Mouse (Mus musculus) CH12F3 (cell line): Measurements from ENCODE around the gene Asrgl1.
"Not testable (repeated sequence)": the region's sequence is repeated elsewhere in the genome, so short reads cannot be mapped to it uniquely, and the experiment has no call there.

Experiments used
- in situ Hi-C: fragments of 300-500 bp; cut with MboI; formaldehyde crosslinking; loops from 2 replicates; pipeline ENCODE4 v1.14.3; 2020; ENCODE audit warnings: low sequenced_read_pairs

Gene Asrgl1

DNA sequence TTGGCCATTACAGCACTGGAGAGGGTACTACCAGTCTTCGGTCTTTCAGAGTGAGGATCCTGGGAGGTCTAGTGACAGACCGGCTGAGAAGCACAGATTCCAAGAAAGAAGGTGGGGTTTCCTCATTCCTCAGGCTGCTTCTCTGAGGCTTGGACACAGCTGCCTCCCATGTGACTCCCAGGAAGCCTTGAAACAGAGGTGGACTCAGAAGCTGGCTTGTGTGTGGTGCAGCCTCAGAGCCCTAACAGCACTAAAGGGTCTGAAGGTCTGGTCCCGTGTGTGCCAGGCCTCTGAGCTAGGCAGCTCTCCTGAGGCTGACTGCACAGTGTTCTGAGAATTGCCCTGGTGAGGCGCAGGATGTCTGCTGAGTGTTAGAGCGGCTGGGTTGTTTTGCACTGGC is 29.3 kb downstream of the Asrgl1 start:
- in situ Hi-C loops, result no loop called here

DNA sequence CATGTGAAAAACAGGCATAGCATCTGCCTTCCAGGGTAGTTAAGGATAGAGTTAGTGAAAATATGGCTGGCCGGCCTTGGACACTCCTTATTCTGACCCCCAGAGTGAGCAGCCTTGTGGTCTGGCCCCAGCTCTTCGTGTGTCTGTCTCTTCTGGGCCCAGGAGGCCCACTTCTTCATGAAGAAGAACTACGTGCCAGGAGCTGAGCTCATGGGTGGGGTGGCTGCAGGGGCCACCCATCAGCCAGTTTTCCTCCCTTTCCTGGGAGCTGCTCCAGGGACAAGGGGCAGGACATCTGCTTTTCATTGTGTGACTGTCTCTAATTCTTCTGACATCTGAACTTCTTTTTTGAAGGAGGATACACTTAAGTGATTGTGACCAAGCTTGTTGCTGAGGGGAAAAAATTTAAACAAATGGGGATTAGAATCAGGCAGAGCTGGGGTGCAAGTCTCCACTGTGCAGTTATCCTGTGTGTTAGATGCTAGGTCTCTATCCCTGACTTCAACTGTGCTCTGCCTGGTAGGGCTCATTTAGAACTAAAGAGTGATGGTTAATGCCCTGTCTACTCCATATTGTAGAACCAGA is 30.2 kb downstream of the Asrgl1 start:
- in situ Hi-C loops, result no loop called here

DNA sequence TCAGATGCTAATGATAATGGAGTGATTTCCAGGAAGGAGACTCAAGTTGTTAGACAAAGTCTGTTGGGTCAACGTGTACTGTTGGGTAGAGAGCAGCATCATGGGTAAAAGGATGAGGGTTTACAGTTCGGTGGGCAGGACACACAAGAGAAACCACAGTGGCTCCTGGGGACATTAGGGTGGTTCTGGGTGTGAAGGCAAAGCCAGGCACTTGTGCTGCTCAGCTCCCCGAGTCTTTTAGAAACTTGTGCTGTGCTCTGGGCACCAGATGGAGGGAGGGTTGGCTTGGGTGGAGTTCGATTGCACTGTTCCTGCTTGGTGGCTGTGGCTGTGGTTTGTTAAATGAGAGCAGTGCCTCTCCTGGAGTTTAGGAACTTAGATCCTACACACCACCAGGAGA is 31.4 kb downstream of the Asrgl1 start:
- in situ Hi-C loops, result no loop called here

DNA sequence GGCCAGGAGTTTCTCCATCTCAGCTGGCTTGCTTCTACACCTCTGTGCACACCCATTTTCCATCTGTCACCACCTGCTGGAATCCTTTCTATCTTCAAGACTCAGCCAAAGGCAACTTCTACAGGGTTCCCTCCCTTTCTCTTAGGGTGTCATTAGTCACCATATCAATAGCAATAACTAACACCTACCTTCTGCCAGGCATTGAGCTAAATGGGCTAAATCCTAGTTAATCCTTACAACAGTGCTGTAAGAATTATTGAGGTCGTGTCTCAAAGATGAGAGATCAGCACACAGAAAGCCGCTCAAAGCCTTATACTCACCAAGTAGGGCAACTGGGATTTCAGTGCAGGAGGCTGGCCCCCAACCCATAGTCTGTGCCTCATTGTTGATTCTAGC is 34.4 kb downstream of the Asrgl1 start:
- in situ Hi-C loops, result no loop called here

DNA sequence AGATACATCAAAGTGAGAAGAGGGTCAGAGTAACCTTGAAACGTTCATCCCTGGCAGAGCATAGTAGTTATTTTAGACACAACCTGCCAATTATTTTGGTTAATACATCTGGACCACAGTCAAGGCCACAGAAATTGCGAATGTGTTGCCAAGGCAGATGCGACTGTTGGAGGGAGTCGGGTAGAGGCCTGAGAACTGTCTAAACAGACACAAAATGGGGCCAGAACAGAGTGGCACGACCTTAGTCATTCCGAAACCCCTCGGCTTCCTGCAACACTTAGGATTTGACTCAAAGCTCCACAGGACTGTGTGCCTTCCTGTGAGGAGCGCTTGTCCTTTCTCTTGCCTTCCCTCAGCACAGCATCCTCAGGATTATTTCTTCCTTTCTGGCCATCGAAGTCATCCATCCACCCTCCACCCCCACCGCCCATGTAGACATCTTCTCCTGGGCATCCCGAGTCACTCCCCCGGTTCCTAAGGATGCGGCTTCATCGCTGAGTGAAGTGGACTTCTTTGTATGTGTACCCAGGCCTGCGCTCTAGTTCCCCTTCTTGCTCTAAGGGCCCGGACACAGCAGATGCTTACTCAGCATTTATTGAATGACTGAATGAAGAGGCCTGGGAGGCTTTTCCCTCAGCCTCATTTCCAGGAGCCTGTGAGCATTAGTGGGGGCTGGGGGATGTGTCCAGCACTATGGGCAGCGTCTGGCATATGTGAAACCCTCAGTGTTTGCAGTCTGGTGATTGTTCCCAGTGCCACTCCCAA is 35.0 kb downstream of the Asrgl1 start:
- in situ Hi-C loops, result no loop called here

DNA sequence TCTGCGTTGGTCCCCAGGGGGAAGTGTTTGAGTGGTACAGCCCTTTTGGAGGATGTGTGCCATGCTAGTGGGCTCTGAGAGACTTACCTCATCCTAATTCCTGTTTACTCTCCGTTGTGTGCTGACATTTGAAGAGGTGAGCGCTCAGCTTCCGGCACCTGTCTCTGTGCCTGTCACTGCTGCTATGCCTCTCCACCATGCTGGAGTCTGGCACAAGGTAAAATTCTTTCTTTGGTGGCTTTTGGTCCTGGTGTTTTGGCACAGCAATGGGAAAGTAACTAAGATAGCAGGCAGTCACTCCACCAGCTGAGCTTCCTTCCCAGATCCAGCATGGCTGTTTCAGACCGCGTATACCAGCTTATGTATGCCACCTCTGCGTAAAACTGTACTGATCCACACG is 35.7 kb downstream of the Asrgl1 start:
- in situ Hi-C loops, result no loop called here

DNA sequence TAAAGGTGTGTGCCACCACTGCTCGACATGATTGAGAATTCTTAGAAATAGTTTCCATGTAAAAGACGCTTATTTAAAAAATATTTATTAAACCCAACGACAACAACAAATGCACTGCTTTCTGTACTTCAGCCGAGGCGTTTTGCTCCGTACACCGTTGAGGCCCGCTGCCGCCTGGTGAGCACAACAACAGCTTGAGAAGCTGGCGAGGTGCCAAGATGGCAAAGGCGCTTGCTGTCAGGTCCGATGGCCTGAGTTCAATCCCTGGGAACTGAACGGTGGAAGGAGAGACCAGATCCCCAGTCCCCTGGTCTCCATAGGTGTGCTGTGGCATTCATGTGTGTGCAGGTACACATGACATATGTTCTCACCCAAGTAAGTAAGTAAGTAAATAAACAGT is 38.0 kb downstream of the Asrgl1 start:
- in situ Hi-C loops, result no loop called here

DNA sequence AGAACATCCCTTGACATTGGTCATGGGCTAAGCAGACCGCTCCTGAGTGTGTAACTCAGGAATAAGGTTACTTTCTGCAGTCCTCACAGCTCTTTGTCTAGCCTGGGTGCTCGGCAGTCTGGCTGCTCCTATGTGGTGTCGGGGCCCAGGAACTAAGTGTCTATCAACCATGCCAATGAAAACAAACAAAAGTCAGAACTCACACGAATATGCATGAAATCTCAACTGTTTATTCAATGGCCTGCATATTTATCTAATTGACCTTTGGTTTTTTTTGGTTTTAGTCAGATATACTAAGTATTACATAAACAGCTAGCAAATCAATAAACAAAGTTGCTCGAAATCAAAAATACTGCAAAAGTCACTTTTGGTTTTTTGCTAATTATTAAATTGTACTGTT is 40.3 kb downstream of the Asrgl1 start:
- in situ Hi-C loops, result no loop called here

DNA sequence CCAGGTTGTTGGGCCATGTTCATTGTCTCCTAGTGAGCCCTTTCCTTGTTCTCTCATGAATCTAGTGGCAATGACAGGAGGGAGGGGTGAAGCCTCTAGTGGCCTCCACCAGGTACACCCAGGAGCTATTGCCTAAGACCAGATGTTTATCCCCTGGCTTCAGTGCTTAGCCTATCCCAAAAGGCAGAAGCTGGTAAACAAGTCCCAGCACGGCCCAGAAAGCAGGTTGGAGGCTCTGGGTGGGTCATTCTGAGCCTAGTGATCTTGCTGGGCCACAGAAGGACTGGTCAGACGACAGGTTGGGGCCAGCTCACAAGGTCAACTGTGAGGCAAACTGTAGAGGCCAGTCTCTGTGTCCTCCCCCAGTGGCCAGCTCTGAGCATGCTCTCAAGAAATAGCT is 44.7 kb downstream of the Asrgl1 start:
- in situ Hi-C loops, result no loop called here

DNA sequence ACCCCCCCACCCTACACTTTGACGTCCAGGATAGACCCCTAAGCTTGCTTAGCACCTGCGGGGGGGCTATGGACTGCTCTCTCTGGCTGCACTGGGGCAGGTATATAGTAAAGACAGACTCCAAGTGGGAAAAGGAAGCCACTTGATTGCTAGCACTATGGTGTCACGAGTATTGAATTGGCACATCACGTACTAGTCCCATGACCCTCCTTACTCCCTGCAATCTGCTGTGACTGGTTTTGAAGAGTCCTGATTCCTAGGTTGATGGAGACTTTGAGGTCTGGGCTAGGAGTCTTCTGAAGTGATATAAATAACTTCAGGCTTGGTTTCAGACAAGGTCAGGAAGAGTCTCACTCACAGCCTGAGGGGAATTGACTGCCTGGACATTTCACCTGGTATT is 45.2 kb downstream of the Asrgl1 start:
- in situ Hi-C loops, result no loop called here

DNA sequence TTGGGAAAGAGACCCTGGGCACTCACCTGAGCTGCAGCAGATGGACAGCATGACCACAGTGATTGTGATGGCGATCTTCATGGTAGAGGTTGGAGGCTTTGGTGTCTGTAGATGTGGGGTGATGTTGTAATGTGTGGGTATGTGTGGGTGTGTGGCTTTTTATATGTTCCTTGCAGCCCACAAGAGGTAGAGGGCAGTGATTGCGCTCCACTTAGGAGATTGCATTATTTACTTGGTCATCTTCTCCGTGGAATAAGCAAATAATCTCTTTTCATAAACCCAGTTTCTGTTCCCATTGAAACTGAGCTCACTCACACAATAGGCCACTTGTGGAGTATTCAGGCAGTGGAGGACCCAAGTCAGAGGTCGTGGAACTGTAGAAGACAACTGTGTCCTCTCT is 47.6 kb downstream of the Asrgl1 start, which contains the start of gene Scgb1a1:
TSS of gene Scgb1a1 (minus strand) at position 138 of the 400 bp plus-strand sequence.
- in situ Hi-C loops, result no loop called here

DNA sequence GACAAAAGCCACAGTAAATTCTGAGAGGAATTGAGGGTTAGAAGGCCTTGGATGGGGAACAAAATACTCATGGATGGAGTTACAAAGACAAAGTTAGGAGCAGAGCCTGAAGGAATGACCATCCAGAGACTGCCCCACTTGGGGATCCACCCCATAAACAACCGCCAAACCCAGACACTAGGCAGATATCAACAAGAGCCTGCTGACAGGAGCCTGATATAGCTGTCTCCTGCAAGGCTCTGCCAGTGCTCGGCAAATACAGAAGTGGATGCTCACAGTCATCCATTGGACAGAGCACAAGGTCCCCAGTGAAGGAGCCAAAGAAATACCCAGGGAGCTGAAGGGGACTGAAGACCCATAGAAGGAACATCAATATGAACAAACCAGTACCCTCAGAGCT is 51.5 kb downstream of the Asrgl1 start:
- in situ Hi-C loops, result not testable (repeated sequence)

DNA sequence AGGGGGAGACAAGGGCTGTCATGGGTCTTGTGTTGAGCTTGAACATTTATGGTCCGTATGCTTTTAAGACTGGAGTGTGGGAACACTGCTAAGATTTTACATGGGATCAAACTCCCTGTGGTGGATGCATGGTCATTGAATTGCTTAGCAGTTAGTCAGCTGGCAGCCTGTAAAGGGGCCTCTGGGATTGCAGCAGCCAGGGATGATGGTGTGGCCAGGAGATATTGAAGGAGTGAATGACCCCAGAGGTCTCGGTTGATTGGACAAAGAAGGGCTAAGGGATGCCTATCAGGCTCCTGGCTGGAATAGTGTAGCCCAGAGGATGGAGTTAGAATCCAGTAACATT is 52.5 kb downstream of the Asrgl1 start:
- in situ Hi-C loops, result no loop called here

DNA sequence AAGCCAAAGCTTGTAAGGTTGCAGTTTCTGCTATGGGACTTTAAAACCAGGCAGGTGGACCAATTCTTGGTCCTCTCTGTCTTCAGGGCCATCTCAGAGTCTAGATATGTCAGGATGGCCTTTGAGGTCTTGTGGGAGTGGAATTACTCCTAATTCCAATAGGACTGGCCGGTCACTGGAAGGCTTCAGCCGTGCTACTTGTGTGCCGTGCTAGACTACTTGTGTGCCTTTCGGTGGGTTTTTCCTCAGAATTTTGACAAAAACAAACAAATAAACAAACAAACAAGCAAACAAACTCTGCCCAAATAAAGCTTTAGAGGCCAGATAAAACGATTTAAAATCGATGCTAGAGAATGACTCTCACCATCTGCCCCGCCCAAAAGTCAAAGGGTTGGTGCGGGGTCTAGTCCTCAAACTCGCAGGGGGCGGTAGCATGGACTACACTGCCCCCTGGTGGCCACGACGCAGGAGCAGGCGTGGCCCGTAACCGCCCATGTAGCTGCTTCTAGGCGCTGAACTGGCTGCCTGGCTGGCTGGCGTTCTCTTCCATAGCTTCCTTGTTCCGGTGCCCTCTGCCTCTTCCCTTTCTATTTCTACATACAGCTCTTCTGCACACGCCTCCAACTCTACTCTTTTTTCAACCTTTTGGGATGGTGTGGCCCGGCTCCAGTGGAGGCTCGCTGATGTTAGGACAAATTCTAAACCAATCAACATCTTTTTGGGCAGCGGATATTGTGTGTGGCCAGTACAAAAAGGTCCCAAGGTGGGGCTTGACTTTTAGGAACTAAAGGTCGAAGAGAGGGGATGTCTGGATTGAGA is 53.0 kb downstream of the Asrgl1 start:
- in situ Hi-C loops, result no loop called here

DNA sequence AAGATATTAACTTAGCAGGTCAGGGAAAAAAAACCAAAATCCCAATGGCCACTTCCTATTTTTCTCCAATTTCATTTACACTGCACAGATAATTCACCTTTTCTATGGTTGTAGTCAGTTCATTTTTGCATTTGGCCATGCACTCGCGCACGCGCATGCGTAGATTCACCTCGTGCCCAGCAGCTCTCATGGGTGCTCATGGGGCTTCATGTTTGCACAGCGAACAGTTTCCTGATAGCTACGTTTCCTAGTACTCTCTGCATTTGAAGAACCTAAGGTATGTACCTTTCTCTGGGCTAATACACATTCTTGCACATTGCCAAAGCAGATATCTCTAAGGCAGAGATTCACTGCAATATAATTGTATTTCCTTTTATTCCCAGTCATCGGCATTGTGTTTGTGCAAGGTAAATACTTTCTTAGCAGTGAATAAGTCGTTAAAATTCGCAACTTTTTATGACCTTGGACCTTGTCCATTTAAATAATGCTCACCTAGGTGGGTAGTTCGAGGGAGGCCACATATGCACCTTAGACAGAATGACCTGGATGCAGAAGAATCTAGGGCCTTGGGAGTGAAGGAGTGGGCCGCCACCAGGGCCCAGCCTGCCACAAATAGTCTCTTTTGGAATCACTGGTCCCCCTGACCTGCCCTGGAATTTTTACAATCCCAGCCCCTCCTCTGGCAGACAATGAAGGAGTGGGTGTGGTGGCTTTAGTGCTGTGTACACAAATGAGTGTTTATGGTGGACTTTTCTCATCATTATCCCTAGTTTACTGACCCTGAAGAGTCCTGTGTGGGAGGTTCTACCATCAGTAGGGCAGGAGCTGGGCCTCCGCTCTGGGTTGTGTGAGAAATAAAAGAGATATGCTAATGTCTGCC is 53.9 kb downstream of the Asrgl1 start:
- in situ Hi-C loops, result no loop called here

DNA sequence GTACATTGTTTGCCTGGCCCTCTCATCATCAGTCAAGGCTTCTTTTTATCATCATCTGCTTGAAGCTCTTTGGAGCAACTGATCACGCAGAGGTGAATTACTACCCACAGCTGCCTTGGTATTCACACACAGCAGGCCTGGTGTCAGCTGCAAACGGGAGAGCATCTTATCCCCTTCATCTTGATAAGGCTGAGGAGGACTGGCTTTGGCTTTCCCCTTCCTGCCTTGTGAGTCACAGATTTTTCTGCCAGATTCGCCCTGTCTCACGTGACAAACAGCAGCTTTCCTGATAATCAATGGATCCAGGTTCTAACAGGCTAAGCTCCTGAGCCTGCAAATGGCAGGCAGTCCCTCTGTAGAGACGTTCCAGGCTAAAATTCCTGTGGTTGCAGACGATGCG is 55.5 kb downstream of the Asrgl1 start:
- in situ Hi-C loops, result loop anchor here (10.0 kb wide), 1 partner anchor 85 kb away; no protein-coding TSS in a partner anchor

DNA sequence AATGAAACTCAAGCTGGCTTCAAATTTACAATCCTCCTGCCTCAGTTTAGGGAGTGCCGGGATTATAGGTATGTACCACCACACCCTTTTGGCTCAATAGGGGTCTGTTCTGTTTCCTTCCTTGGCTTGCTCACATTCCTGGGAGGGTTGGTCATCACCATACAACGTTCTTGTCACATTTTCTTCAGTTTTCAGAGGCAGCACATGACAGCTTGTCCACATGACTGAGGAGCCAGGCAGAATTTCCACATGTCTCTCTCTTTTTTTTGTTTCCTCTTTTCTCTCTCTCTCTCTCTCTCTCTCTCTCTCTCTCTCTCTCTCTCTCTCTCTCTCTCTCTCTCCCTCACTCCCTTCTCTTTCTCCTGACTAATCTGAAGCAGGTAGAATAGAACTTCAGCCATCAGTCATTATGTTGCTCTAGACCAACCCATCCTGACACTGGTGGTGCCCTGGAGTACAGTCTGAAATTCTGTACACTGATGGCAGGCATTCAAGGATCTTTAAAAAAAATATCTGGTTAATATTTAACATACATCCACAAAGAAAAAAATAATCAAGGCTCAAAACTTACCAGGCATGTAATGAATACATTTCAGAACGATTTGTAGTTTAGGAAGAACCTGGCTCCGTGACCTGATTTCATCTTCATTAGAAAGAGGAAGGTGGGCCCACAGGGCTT is 58.3 kb downstream of the Asrgl1 start:
- in situ Hi-C loops, result loop anchor here (10.0 kb wide), 1 partner anchor 82 kb away; no protein-coding TSS in a partner anchor

DNA sequence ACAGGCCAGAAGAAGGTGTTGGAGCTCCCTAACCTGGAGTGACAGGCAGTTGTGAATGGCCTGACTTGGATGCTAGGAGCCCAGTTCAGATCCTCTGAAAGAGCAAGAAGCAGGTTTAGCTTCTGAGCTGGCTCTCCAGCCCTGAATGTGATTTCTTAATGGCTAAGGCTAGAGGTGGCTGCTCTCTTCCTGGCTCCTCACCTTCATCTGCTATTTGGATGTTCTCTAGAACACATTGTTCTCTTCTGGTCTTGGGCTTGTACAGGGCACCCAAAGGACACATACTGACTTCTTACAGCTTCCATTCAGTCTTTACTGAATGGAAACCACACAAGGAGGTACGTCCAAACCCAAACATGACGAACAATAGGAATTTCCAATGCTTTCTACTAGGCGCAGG is 59.4 kb downstream of the Asrgl1 start:
- in situ Hi-C loops, result loop anchor here (10.0 kb wide), 1 partner anchor 81 kb away; no protein-coding TSS in a partner anchor

DNA sequence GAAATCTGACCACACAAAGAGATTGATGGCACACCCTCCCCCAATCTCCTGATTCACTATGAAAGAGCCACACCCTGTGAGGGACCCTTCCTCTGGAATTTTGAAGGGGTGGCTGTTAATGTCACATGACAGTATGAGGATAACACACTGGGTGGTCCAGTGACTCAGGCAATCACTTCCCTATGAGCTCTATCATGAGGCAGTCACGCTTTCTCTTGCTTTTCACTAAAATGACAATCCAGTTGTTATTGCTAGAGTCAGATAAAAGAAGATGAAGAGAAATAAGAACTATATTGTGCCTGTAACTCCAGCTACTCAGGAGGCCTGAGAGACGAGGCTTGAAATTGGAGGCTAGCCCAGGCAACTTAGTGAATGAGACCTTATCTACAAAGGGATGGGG is 59.9 kb downstream of the Asrgl1 start:
- in situ Hi-C loops, result loop anchor here (10.0 kb wide), 1 partner anchor 81 kb away; no protein-coding TSS in a partner anchor

DNA sequence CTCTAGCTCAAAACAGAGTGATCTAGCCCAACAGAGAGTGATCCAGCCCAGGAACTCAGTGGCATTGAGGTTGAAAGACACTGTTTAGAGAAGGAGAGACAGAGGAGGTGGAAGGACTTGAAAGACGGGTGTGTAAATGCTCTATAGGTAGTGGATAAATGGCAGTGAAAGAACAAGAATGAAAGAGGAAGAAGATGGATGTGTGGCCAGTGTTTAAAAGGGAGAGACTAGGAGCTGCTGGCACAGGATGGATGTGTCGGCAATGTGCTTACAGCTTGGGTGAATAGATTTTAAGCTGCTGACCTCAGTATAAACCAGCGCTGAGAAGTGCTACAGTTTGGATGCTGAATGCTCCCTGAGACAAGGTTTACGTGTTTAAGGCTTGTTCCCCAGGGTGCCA is 61.0 kb downstream of the Asrgl1 start:
- in situ Hi-C loops, result loop anchor here (10.0 kb wide), 1 partner anchor 80 kb away; no protein-coding TSS in a partner anchor
